Mouse (Mus musculus) C2C12 (cell line): Measurements from ENCODE around the gene Lasp1.

ENCODE experiments used
- CTCF ChIP-seq: IDR thresholded peaks from one replicate; pipeline ENCODE4 v1.5.1; 2011; ENCODE audit not compliant: control insufficient read depth, insufficient read depth, insufficient read length
- MAX ChIP-seq: IDR thresholded peaks from one replicate; pipeline ENCODE4 v1.6.1; 2011; ENCODE audit warnings: mild to moderate bottlenecking, control low read depth
- MYOD1 ChIP-seq: IDR thresholded peaks from one replicate; pipeline ENCODE4 v1.6.1; 2011; ENCODE audit warnings: low read depth; ENCODE audit not compliant: control insufficient read depth, insufficient read length
- MYOG ChIP-seq: IDR thresholded peaks from one replicate; pipeline ENCODE4 v1.6.1; 2011; ENCODE audit not compliant: control insufficient read depth, insufficient read length; ENCODE audit errors: extremely low read depth
- USF1 ChIP-seq: IDR thresholded peaks from one replicate; pipeline ENCODE4 v1.6.1; 2011; ENCODE audit warnings: low read depth, mild to moderate bottlenecking, control low read depth, moderate library complexity

- TF ChIP-seq CTCF: no peak
- no peak for TF ChIP-seq MAX
- TF ChIP-seq MYOD1: no peak
- no peak for TF ChIP-seq USF1
- TF ChIP-seq MYOG: no peak
Measured at GRCm38 (mm10) chr11:97829365-97829764, 30.6 kb downstream of the Lasp1 start.
